9 mouse cellular contexts compared by ENCODE assay signal in the genomic region with DNA sequence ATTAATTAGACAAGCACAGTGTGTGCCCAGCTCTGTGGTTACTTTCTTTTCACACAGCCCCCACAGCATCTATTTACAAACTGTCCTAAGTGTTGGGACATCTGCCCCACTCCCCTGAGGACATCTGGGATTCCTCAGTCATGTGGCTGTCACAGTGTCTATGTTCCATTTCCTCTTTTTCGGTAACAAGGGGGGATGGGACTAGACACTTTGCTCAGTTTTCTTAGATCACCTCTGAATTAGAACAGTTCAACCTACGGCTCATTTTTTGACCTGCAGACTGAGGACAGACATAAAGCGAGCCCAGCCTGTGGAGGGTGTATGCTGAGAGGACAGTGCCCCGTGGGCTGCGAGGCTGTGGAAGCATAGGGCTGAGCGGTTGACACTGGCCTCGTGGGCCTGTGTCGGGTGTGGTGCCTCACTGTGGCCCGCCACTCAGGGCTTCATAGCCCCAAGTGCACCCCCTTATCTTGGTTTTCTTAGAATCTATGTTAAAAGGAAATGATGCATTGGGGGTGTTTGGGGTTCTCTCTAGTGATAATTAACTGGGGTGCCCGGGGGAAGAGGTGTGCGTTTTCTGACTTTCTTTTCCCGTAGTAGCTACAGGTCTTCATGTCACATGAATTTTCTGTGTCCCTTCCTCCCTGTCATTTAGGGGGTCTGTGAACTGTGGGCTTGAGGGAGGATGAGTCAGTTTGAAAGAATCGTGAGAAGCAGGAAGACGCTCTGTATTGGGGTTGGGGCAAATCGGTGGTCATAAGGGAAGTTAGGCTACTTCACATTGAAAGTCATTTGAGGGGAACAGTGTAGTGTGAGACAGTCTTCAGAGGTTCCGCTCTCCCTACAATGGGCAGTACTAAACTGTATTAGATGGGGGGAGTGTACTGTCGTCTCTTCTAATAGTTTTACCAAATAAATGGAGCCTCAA. TPM values are rescaled to one million over a fixed set of nuclear protein-coding genes. Genes with fewer than 3 reads are reported as not detected.
DNase-seq lines count a peak whose midpoint lies in the region; ATAC-seq and TF ChIP-seq lines count a peak whose summit lies in the region.
"Had no signal": no experiment of that assay in that cellular context is flagged by ENCODE, and none has a peak within 500 bp of the region (broad histone marks: within the 10 kb centered on the region; RNA-seq: fewer than 3 reads in every experiment).

No protein-coding gene starts in this region.

- peak; percentile 43; the same call in 1 of the 2 replicates for ATAC-seq in lung, embryonic 14.5 days (ENCODE audit: insufficient read depth)
- no peak for ATAC-seq in hindbrain, embryonic 14.5 days (ENCODE audit: low FRiP score)

- intact Hi-C loops in gastrocnemius, adult 2 months (cut with DNase I): no loop called here

- H3K4me3 ChIP-seq in gastrocnemius, adult 2 months: no peak overlapping the region
- H3K4me3 ChIP-seq in lung, embryonic 14.5 days (ENCODE audit: low read depth, low read length): no peak overlapping the region
- H3K4me3 ChIP-seq in liver, adult 2 months (ENCODE audit: insufficient read depth, low read depth, low read length): no peak overlapping the region
- H3K4me3 ChIP-seq in hindbrain, embryonic 14.5 days (replicated peaks; ENCODE audit: low read length): no peak overlapping the region

- H3K27me3 ChIP-seq in lung, embryonic 14.5 days (ENCODE audit: insufficient read depth, low read length): no peaks in the 10 kb centered on the region
- no peaks in the 10 kb centered on the region for H3K27me3 ChIP-seq in liver, adult 2 months (ENCODE audit: control insufficient read depth, insufficient read depth, low read length)
- no peaks in the 10 kb centered on the region for H3K27me3 ChIP-seq in hindbrain, embryonic 14.5 days (ENCODE audit: control insufficient read depth, insufficient read depth, low read length)

- no peak for DNase-seq in gastrocnemius, adult 2 months
- no peak for DNase-seq in gastrocnemius, postnatal 4 days (ENCODE audit: low spot score in 2 of 2)
- DNase-seq in lung, embryonic 14.5 days: peak; percentile 38
- no peak for DNase-seq in lung, postnatal 10 days
- peak; percentile 50 for DNase-seq in liver, adult 2 months (ENCODE audit: extremely low read depth, low read depth, low spot score)
- peak; percentile 19 to 73 for DNase-seq in natural killer cell, adult 2 months (ENCODE audit: low spot score in 2 of 2)
- no peak for DNase-seq in hindbrain, embryonic 14.5 days (ENCODE audit: low spot score)
- no peak for DNase-seq in right cerebral cortex, postnatal 14 days
- DNase-seq: gastrocnemius, postnatal 25 days had no signal

- H3K9ac ChIP-seq in lung, embryonic 14.5 days: no peak overlapping the region
- no peak overlapping the region for H3K9ac ChIP-seq in liver, adult 2 months (ENCODE audit: low read depth, low read length)
- no peak overlapping the region for H3K9ac ChIP-seq in hindbrain, embryonic 14.5 days

- peaks cover 5% of the 10 kb centered on the region; the same call in 1 of the 2 replicates for H3K79me2 ChIP-seq in liver, adult 2 months (ENCODE audit: control insufficient read depth, insufficient read depth, low read length)

- H3K36me3 ChIP-seq in lung, embryonic 14.5 days (ENCODE audit: insufficient read depth): peaks cover 61% of the 10 kb centered on the region
- H3K36me3 ChIP-seq in liver, adult 2 months (ENCODE audit: control insufficient read depth, insufficient read depth, low read length): peaks cover 53% of the 10 kb centered on the region
- peaks cover 77% of the 10 kb centered on the region for H3K36me3 ChIP-seq in hindbrain, embryonic 14.5 days (replicated peaks; ENCODE audit: control insufficient read depth, insufficient read depth)

- 76% methylated on average over 17 of the region's 17 CpGs for WGBS in lung, embryonic 14.5 days
- whole genome bisulfite sequencing in liver, adult 2 months: 83% methylated on average over 17 of the region's 17 CpGs
- 91% methylated on average over 17 of the region's 17 CpGs for WGBS in hindbrain, embryonic 14.5 days

- no peaks in the 10 kb centered on the region for H3K9me3 ChIP-seq in lung, embryonic 14.5 days (ENCODE audit: low read depth, low read length)
- no peaks in the 10 kb centered on the region for H3K9me3 ChIP-seq in hindbrain, embryonic 14.5 days (ENCODE audit: control insufficient read depth, low read length)

- H3K4me1 ChIP-seq in lung, embryonic 14.5 days (ENCODE audit: insufficient read depth): no peaks in the 10 kb centered on the region
- no peaks in the 10 kb centered on the region for H3K4me1 ChIP-seq in liver, adult 2 months (ENCODE audit: control insufficient read depth, insufficient read depth, low read length)
- H3K4me1 ChIP-seq in hindbrain, embryonic 14.5 days (replicated peaks; ENCODE audit: control insufficient read depth, insufficient read depth, low read length): no peaks in the 10 kb centered on the region

- no peak overlapping the region for H3K4me2 ChIP-seq in lung, embryonic 14.5 days
- H3K4me2 ChIP-seq in hindbrain, embryonic 14.5 days (replicated peaks): no peak overlapping the region

- TF ChIP-seq POLR2A in liver, adult 2 months (IDR thresholded peaks at IDR 0.05; ENCODE audit: extremely low read depth, insufficient read depth, low read length): no peak

- H3K27ac ChIP-seq in gastrocnemius, adult 2 months: peak overlapping the region; percentile 40; the same call in 1 of the 2 replicates
- no peak overlapping the region for H3K27ac ChIP-seq in lung, embryonic 14.5 days (ENCODE audit: low read depth)
- H3K27ac ChIP-seq in liver, adult 2 months (replicated peaks; ENCODE audit: insufficient read depth, low read depth, low read length): peak overlapping the region; percentile 66
- H3K27ac ChIP-seq in hindbrain, embryonic 14.5 days: no peak overlapping the region

- no peak for TF ChIP-seq CTCF in gastrocnemius, adult 2 months (IDR thresholded peaks at IDR 0.05)
- TF ChIP-seq CTCF in lung, embryonic 14.5 days (IDR thresholded peaks at IDR 0.05; ENCODE audit: low read depth): no peak
- TF ChIP-seq CTCF in liver, adult 2 months (IDR thresholded peaks at IDR 0.05; ENCODE audit: low read depth, low read length): no peak

RNA-seq across cellular contexts. Expression of gene Gns, which starts 10.1 kb away (rescaled TPM):
- 10 to 100 TPM; 27.3 to 34.0 TPM for total RNA-seq in gastrocnemius, adult 2 months (2021)
- total RNA-seq in gastrocnemius, postnatal 4 days (2021): 10 to 100 TPM; 67.9 to 68.9 TPM
- polyA plus RNA-seq in lung, embryonic 14.5 days (2014; fragmentation: Nextera tagmentation; extraction: Ambion mirVana): 46.9 and 47.0 TPM in 2 replicates
- 84.0 and 102 TPM in 2 replicates for total RNA-seq in liver, adult 2 months (2014; rRNA removed)
- 65.7 and 78.4 TPM in 2 replicates for polyA plus RNA-seq in liver, adult 2 months (2012; rRNA removed)
- polyA plus RNA-seq in hindbrain, embryonic 14.5 days (2014; fragmentation: Nextera tagmentation; extraction: Ambion mirVana): 53.1 and 54.3 TPM in 2 replicates

RNA-seq across cellular contexts. Expression of gene Tbc1d30, which starts 23.9 kb away (rescaled TPM):
- under 1 TPM; 0.20 to 0.36 TPM for total RNA-seq in gastrocnemius, adult 2 months (2021)
- 1 to 10 TPM in 1 of 2 experiments, under 1 TPM in 1; 0.83 to 1.2 TPM for total RNA-seq in gastrocnemius, postnatal 4 days (2021)
- polyA plus RNA-seq in lung, embryonic 14.5 days (2014; fragmentation: Nextera tagmentation; extraction: Ambion mirVana): 1.7 and 2.5 TPM in 2 replicates
- 8.4 and 10.7 TPM in 2 replicates for total RNA-seq in liver, adult 2 months (2014; rRNA removed)
- polyA plus RNA-seq in liver, adult 2 months (2012; rRNA removed): 0.81 and 2.6 TPM in 2 replicates
- 24.8 and 26.6 TPM in 2 replicates for polyA plus RNA-seq in hindbrain, embryonic 14.5 days (2014; fragmentation: Nextera tagmentation; extraction: Ambion mirVana)

Comparison
In these comparisons a context has a peak if more than half of its experiments do, and no peak if none do; other contexts are left out.
1. DNase-seq: peak in lung, embryonic 14.5 days (single experiment), liver, adult 2 months (single experiment) and natural killer cell, adult 2 months (2 of 2); none in gastrocnemius, adult 2 months (single experiment), gastrocnemius, postnatal 4 days (0 of 2), lung, postnatal 10 days (single experiment), hindbrain, embryonic 14.5 days (single experiment) and right cerebral cortex, postnatal 14 days (single experiment).
2. H3K27ac ChIP-seq: peak in gastrocnemius, adult 2 months (single experiment) and liver, adult 2 months (single experiment); none in lung, embryonic 14.5 days (single experiment) and hindbrain, embryonic 14.5 days (single experiment).